Mouse (Mus musculus) forebrain, postnatal 0 days (tissue): Measurements from ENCODE around the gene Rab37. TPM values are rescaled to one million over a fixed set of nuclear protein-coding genes. Genes with fewer than 3 reads are reported as not detected.

Experiments used
- ATAC-seq: fragments of 200-750 bp; cut with Nextera tagmentation; 2 replicates; pipeline ENCODE4 v1.8.0; 2017; ENCODE audit warnings: mild to moderate bottlenecking, moderate library complexity
- DNase-seq: peaks from one replicate; pipeline ENCODE4 v3.0.0-alpha.2; 2015
- H3K27ac ChIP-seq: fragments of 300-500 bp; sonication (generic); 2 replicates; pipeline ENCODE4 v1.5.1; 2014; ENCODE audit warnings: low read depth, mild to moderate bottlenecking, antibody characterized with exemption, low read length, moderate library complexity, mixed read lengths
- H3K27me3 ChIP-seq: fragments of 300-500 bp; sonication (generic); 2 replicates; pipeline ENCODE4 v1.6.1; 2014; ENCODE audit warnings: mild to moderate bottlenecking, low read length, mixed read lengths; ENCODE audit not compliant: insufficient read depth
- H3K36me3 ChIP-seq: fragments of 300-500 bp; sonication (generic); 2 replicates; pipeline ENCODE4 v1.6.1; 2014; ENCODE audit warnings: mild to moderate bottlenecking, moderate library complexity; ENCODE audit not compliant: insufficient read depth
- H3K4me1 ChIP-seq: fragments of 300-500 bp; sonication (generic); 2 replicates; pipeline ENCODE4 v1.6.1; 2014; ENCODE audit warnings: antibody characterized with exemption; ENCODE audit not compliant: insufficient read depth
- H3K4me2 ChIP-seq: fragments of 300-500 bp; sonication (generic); 2 replicates; pipeline ENCODE4 v1.6.1; 2014; ENCODE audit warnings: low read depth, mild to moderate bottlenecking, moderate library complexity
- H3K4me3 ChIP-seq: fragments of 300-500 bp; sonication (generic); 2 replicates; pipeline ENCODE4 v1.5.1; 2014; ENCODE audit warnings: low read depth, low read length, mixed read lengths
- H3K9ac ChIP-seq: fragments of 300-500 bp; sonication (generic); 2 replicates; pipeline ENCODE4 v1.6.1; 2014; ENCODE audit warnings: mild to moderate bottlenecking
- H3K9me3 ChIP-seq: fragments of 300-500 bp; sonication (generic); 2 replicates; pipeline ENCODE4 v1.6.1; 2016; ENCODE audit warnings: low read length
- CTCF ChIP-seq: sonication (generic); IDR thresholded peaks from 2 replicates; pipeline ENCODE4 v1.5.1; 2016; ENCODE audit warnings: antibody characterized with exemption, control low read depth, low read depth
- WGBS: fragments of 180-500 bp; shearing (Covaris S2); extraction: QIAGEN DNeasy Blood & Tissue Kit; methylation state at CpG from one replicate; pipeline ENCODE4 v1.1.7; 2014; 5-methylcytosine and 5-hydroxymethylcytosine counted together
- polyA plus RNA-seq: library from polyadenylated mRNA; unstranded; fragments of >200 nt; fragmentation: Nextera tagmentation; extraction: Ambion mirVana; gene quantifications from 2 replicates; pipeline ENCODE4 v1.2.1, GENCODE M21; 2015
- total RNA-seq: library from RNA; depleted of rRNA; stranded (reverse); fragments of >200 nt; gene quantifications from 2 replicates; pipeline ENCODE4 v1.2.3, GENCODE M21; 2014

Gene Rab37
- total and polyA plus RNA-seq, 2 experiments from 2014 or later = 0.57 to 0.82 TPM

- Histone ChIP-seq H3K9me3 (no peaks in the 10 kb centered on the region), H3K36me3 (no peaks in the 10 kb centered on the region), H3K9ac (no peak overlapping the region), H3K27ac (no peak overlapping the region), H3K4me1 (no peaks in the 10 kb centered on the region), H3K4me3 (no peak overlapping the region), H3K4me2 (no peak overlapping the region), H3K27me3 (no peaks in the 10 kb centered on the region)
- DNase-seq = no peak
- no peak for TF ChIP-seq CTCF
- no peak for ATAC-seq
- WGBS = 81% methylated on average over 5 of the region's 5 CpGs
Observed at GRCm38 (mm10) chr11:115075859-115076258, 15.4 kb upstream of the Rab37 start.

DNA sequence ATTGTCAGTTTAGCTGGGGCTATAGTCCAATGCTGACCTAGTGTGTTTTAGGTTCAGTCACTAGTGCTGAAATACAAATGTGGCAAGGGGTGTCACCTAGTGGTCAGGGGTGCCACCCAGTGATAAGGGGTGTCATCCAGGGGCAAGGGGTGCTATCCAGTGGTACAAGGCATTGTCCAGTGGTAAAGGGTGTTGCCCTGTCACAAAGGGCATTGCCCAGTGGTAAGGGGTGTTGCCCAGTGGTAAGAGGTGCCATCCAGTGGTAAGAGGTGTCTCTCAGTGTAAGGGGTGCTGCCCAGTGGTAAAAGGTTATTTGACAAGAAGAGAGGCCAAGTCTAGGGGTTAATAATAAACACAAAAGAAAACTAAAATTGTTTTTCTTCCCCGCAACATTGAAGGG is 13.8 kb upstream of the Rab37 start:
- WGBS = 100% methylated on average over 1 of the region's 1 CpGs
- no peak for TF ChIP-seq CTCF
- Histone ChIP-seq H3K9me3 (no peaks in the 10 kb centered on the region), H3K4me3 (no peak overlapping the region), H3K4me1 (no peaks in the 10 kb centered on the region), H3K9ac (no peak overlapping the region), H3K4me2 (no peak overlapping the region), H3K36me3 (no peaks in the 10 kb centered on the region), H3K27me3 (no peaks in the 10 kb centered on the region; the same call in 1 of the 2 replicates), H3K27ac (no peak overlapping the region)
- ATAC-seq = no peak
- DNase-seq = no peak

GRCm38 (mm10) chr11:115078680-115079079 is 12.6 kb upstream of the Rab37 start:
- Histone ChIP-seq H3K27ac (no peak overlapping the region), H3K9ac (no peak overlapping the region), H3K27me3 (no peaks in the 10 kb centered on the region; the same call in 1 of the 2 replicates), H3K9me3 (no peaks in the 10 kb centered on the region), H3K4me3 (no peak overlapping the region), H3K4me1 (no peaks in the 10 kb centered on the region), H3K4me2 (no peak overlapping the region), H3K36me3 (no peaks in the 10 kb centered on the region)
- no peak for ATAC-seq
- no peak for TF ChIP-seq CTCF
- DNase-seq = no peak
- WGBS = 85% methylated on average over 5 of the region's 5 CpGs

DNA sequence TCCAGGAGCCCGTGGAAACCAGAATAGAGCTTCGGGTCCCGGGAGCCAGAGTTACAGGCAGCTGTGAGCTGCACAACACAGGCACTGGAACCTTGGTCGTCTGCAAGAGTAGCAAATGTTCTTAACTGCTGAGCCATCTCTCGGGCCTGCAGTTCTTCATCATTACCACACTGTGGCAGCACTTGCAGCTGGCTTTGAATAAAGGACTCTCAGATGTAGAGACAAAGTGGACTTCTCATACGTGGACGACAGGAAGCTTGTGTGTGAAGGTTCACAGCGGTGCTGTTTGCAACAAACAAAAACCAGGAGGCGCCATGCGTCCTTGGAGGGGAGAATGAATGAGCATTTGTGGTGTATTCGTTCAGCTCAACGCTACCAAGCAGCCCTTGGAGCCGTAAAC is 10.3 kb upstream of the Rab37 start:
- H3K9me3 ChIP-seq = no peaks in the 10 kb centered on the region
- no peak overlapping the region for H3K4me2 ChIP-seq
- H3K27ac ChIP-seq = no peak overlapping the region
- H3K4me3 ChIP-seq = no peak overlapping the region
- no peaks in the 10 kb centered on the region for H3K36me3 ChIP-seq
- peak; percentile 83 for TF ChIP-seq CTCF
- no peaks in the 10 kb centered on the region for H3K4me1 ChIP-seq
- no peak overlapping the region for H3K9ac ChIP-seq
- H3K27me3 ChIP-seq = no peaks in the 10 kb centered on the region; the same call in 1 of the 2 replicates
- 37% methylated on average over 13 of the region's 13 CpGs for WGBS
- ATAC-seq (no peak), DNase-seq (peak; percentile 81)

GRCm38 (mm10) chr11:115081373-115081772 is 9.9 kb upstream of the Rab37 start:
- no peaks in the 10 kb centered on the region for H3K4me1 ChIP-seq
- no peak for DNase-seq
- H3K27me3 ChIP-seq = no peaks in the 10 kb centered on the region; the same call in 1 of the 2 replicates
- H3K4me2 ChIP-seq = no peak overlapping the region
- no peak for ATAC-seq
- H3K27ac ChIP-seq = no peak overlapping the region
- WGBS = 65% methylated on average over 3 of the region's 3 CpGs
- H3K9me3 ChIP-seq = no peaks in the 10 kb centered on the region
- no peaks in the 10 kb centered on the region for H3K36me3 ChIP-seq
- TF ChIP-seq CTCF = no peak
- H3K9ac ChIP-seq = no peak overlapping the region
- no peak overlapping the region for H3K4me3 ChIP-seq

DNA sequence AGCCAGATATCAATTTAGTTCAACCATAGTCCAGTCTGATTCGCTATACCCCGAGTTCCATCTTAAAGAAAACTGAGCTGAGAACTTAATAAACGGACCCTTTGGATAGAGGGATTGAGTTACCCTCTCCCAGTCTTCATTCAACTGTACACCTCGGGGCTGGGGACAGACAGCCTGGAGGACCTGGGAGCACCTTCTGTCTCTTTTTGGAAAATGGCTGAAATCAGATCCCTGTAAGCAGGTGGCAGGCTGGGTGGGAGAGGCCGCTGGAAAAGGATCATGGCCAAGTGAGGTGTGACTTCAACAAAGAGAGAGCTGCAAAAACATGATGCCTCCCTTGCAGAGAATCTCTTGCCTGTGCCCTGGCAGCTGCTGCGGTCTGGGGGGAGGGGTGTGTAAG is 9.0 kb upstream of the Rab37 start:
- ATAC-seq (no peak), DNase-seq (no peak)
- H3K36me3 ChIP-seq = no peaks in the 10 kb centered on the region
- no peaks in the 10 kb centered on the region; the same call in 1 of the 2 replicates for H3K27me3 ChIP-seq
- H3K9ac ChIP-seq = no peak overlapping the region
- H3K9me3 ChIP-seq = no peaks in the 10 kb centered on the region
- H3K27ac ChIP-seq = no peak overlapping the region
- H3K4me2 ChIP-seq = no peak overlapping the region
- no peaks in the 10 kb centered on the region for H3K4me1 ChIP-seq
- no peak overlapping the region for H3K4me3 ChIP-seq
- 75% methylated on average over 6 of the region's 6 CpGs for WGBS
- no peak for TF ChIP-seq CTCF

DNA sequence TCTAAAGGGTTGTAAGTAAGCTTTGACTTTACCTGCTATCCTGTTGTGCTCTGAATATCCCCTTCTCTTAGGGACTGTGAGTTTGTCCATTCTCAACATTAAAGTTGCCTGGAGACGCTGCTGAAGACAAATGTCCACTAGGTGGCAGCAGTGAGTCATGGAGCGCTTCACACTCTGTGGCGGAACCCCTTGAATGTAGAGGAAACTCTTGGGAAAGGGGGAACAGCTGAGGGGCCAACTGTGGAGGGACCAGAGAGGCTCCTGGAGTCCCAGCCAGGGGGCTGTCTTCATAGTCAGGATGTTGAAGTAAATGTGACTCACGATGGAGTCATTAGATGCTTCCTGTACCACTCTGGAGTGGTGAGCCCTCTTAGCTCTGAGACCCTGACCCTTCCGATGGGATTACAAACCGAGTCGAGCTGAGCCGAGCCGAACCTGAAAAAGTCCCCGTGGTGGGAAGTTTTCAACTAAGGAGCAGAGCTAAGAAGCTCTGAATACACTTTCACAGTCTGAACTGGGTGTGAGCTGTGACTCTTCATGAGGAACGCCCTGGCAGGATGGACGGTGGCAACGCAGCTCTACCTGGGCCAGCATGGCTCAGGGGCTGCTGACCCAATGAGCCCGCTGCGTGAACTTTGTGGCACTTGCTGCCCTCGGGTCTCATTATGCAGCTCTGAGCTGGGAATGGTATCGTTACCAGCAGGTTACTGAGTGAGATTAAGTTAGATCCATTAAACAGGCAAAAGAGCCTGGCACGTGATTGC is 7.7 kb upstream of the Rab37 start:
- Histone ChIP-seq H3K36me3 (no peaks in the 10 kb centered on the region), H3K4me2 (no peak overlapping the region), H3K9me3 (no peaks in the 10 kb centered on the region), H3K9ac (no peak overlapping the region), H3K4me3 (no peak overlapping the region), H3K27ac (no peak overlapping the region), H3K4me1 (no peaks in the 10 kb centered on the region), H3K27me3 (no peaks in the 10 kb centered on the region; the same call in 1 of the 2 replicates)
- peak; percentile 99 for TF ChIP-seq CTCF
- ATAC-seq = peak; percentile 70
- peak; percentile 89 for DNase-seq
- 36% methylated on average over 18 of the region's 18 CpGs for WGBS
